Mouse (Mus musculus) lung, adult 2 months (tissue): ENCODE data around the gene Cpsf4. TPM values are rescaled to one million over a fixed set of nuclear protein-coding genes. Genes with fewer than 3 reads are reported as not detected.
"Not testable (repeated sequence)": the region's sequence is repeated elsewhere in the genome, so short reads cannot be mapped to it uniquely, and the experiment has no call there.

Experiments used
- DNase-seq: peaks from one replicate; pipeline ENCODE4 v3.0.0; 2022
- H3K4me1 ChIP-seq: fragments of 200-500 bp; 2 replicates; pipeline ENCODE4 v1.6.1; 2011; ENCODE audit warnings: low read length; ENCODE audit not compliant: control insufficient read depth, insufficient read depth
- H3K4me3 ChIP-seq: fragments of 200-500 bp; replicated peaks from 2 replicates; pipeline ENCODE3; 2011; ENCODE audit warnings: low read depth, mild to moderate bottlenecking, control low read depth, low read length; ENCODE audit errors: extremely low read depth
- CTCF ChIP-seq: fragments of 200-500 bp; IDR thresholded peaks from 2 replicates; pipeline ENCODE4 v1.5.1; 2011; ENCODE audit warnings: mild to moderate bottlenecking, low read length, control low read depth; ENCODE audit not compliant: insufficient read depth
- POLR2A ChIP-seq: fragments of 200-500 bp; IDR thresholded peaks from 2 replicates; pipeline ENCODE4 v1.6.1; 2011; ENCODE audit warnings: low read depth, mild to moderate bottlenecking, control low read depth, low read length, borderline replicate concordance; ENCODE audit errors: extremely low read depth
- WGBS: fragments of 180-500 bp; shearing (Covaris S2); methylation state at CpG from one replicate; pipeline ENCODE4 v1.1.7; 2018; 5-methylcytosine and 5-hydroxymethylcytosine counted together
- polyA plus RNA-seq: library from polyadenylated mRNA; depleted of rRNA; stranded (reverse); fragments of >200 nt; gene quantifications from 2 replicates; pipeline ENCODE4 v1.2.3, GENCODE M21; 2012

Cpsf4 gene
- polyA plus RNA-seq, 1 experiment, result 23.5 TPM

DNA sequence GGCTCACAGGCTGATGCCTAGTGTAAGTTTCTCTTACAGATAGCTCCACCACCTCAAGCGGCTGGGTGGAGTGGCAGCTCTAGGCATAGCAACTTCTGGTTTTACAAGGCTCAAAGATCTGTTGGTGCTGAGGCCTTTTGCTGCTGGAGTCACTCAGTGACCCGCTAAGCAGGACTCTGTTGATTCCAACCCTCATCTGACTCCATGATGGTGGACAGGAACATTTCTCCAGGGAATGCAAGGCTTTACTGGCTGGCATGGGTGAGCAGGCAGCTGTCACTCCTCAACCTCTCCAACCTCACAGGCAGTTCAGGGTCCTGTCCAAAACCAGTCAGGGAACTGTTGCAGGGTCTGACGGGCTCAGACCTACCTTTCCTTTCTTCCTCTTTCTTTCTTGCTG, 36.0 kb upstream of the Cpsf4 start:
- WGBS, result 76% methylated on average over 3 of the region's 3 CpGs
- Histone ChIP-seq H3K4me1 (no peaks in the 10 kb centered on the region), H3K4me3 (no peak overlapping the region)
- TF ChIP-seq POLR2A, result no peak
- no peak for TF ChIP-seq CTCF
- no peak for DNase-seq

DNA sequence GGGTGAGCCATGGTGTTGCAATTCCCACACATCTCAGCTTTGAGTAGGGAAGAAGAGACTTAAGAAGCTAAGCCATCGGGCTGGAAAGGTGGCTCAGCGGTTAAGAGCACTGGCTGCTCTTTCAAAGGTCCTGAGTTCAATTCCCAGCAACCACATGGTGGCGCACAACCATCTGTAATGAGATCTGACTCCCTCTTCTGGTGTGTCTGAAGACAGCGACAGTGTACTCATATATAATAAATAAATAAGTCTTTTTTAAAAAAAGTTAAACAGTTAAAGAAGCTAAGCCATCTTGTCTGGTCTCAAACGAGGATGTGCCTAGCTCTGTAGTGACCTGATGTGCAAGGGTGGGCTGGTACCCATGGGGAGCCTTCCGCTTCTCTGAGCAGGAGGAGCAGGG, 33.7 kb upstream of the Cpsf4 start:
- DNase-seq, H3K4me3 ChIP-seq, H3K4me1 ChIP-seq: not testable (repeated sequence)
- WGBS, result 86% methylated on average over 6 of the region's 6 CpGs

DNA sequence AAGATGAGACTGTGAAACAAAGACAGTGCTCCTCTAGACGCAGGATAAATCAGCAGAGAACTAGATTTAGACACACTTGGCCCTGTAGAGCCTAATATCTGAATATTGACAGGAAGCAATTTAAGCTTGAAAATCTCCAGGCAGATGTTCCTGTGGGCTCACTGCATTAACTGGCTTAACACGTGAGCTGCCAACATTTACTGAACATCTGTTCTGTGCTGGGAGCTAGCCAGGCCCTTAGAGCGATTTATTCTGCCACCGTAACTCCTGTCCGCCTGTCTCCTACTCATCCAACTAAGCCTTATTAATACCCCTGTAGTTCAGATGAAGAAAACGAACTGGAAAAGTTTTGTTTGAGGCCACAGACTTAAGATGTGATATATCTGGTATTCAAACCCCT, 28.2 kb upstream of the Cpsf4 start:
- no peak for DNase-seq
- peaks cover 2% of the 10 kb centered on the region; the same call in 1 of the 2 replicates for H3K4me1 ChIP-seq
- TF ChIP-seq POLR2A (no peak), CTCF (no peak)
- H3K4me3 ChIP-seq, result peak overlapping the region; percentile 91
- 5% methylated on average over 6 of the region's 6 CpGs for WGBS

GRCm38 (mm10) chr5:145139571-145140519, 27.2 kb upstream of the Cpsf4 start, which contains the start of the genes Pdap1 and Bud31:
TSS of gene Pdap1 (minus strand) at chr5:145140238.
TSS of gene Bud31 (plus strand) at chr5:145140362.
- under 1% methylated on average over 84 of the region's 84 CpGs for WGBS
- Histone ChIP-seq H3K4me3 (peak within 1 kb of the TSS; percentile 97), H3K4me1 (peaks cover 2% of the 10 kb centered on the region; the same call in 1 of the 2 replicates)
- peak; percentile 97 for DNase-seq
- TF ChIP-seq POLR2A (peak; percentile 74; the same call in 1 of the 2 replicates), CTCF (no peak)

DNA sequence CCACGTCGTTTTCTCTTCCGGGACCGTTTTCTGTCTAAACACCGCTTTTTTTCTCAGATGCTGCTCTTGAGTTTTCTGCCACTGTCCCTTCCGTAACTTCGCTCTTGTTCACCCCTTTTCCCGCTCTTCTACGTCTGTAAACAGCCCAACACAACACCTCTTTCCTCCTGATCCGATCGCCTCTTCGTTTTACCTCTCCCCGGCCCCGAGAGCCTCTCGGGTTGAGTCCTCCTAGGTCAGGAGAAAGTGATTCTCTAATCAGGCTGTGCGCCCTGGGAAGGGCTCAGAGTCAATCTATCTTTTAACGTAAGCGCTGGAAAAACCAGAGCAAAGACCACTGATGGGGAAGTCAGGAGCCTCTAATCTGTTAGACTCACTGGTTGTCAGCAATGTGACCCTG, 26.4 kb upstream of the Cpsf4 start:
- peaks cover 2% of the 10 kb centered on the region; the same call in 1 of the 2 replicates for H3K4me1 ChIP-seq
- H3K4me3 ChIP-seq, result peak overlapping the region; percentile 97
- TF ChIP-seq CTCF (no peak), POLR2A (no peak)
- no peak for DNase-seq
- WGBS, result under 1% methylated on average over 18 of the region's 18 CpGs

- TF ChIP-seq CTCF (no peak), POLR2A (no peak)
- Histone ChIP-seq H3K4me1 (no peaks in the 10 kb centered on the region), H3K4me3 (no peak overlapping the region)
- 91% methylated on average over 5 of the region's 5 CpGs for WGBS
- DNase-seq, result no peak
Measured at GRCm38 (mm10) chr5:145147748-145148147, 19.3 kb upstream of the Cpsf4 start.

- Histone ChIP-seq H3K4me3 (no peak overlapping the region), H3K4me1 (no peaks in the 10 kb centered on the region)
- 87% methylated on average over 6 of the region's 6 CpGs for WGBS
- no peak for DNase-seq
- no peak for TF ChIP-seq CTCF
- no peak for TF ChIP-seq POLR2A
Measured at GRCm38 (mm10) chr5:145149294-145149693, 17.7 kb upstream of the Cpsf4 start.

GRCm38 (mm10) chr5:145152690-145153089, 14.3 kb upstream of the Cpsf4 start:
- no peaks in the 10 kb centered on the region for H3K4me1 ChIP-seq
- 93% methylated on average over 5 of the region's 5 CpGs for WGBS
- DNase-seq, result no peak
- TF ChIP-seq POLR2A (no peak), CTCF (no peak)
- no peak overlapping the region for H3K4me3 ChIP-seq

DNA sequence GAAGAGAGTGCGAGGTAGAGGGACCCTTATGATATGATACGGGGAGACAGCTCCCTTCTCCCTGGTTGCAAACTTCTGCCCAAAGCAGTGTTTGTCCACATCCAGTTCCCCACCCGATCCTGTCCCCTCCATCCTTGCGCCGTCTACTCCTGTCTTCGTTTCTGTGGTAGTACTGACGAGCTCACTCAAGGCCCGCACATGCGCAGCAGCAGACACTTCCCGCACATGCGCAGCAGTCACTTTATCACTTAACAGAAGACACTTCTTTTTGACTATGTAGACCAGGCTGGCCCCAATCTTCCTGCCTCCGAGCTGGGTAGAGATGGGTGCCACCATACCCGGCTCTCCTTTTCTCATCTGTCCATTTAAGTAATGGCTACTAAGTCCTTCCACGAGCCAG, 5.7 kb upstream of the Cpsf4 start:
- 95% methylated on average over 14 of the region's 14 CpGs for WGBS
- TF ChIP-seq CTCF, result no peak
- TF ChIP-seq POLR2A, result no peak
- peaks cover 3% of the 10 kb centered on the region; the same call in 1 of the 2 replicates for H3K4me1 ChIP-seq
- DNase-seq, result no peak
- H3K4me3 ChIP-seq, result no peak overlapping the region

DNA sequence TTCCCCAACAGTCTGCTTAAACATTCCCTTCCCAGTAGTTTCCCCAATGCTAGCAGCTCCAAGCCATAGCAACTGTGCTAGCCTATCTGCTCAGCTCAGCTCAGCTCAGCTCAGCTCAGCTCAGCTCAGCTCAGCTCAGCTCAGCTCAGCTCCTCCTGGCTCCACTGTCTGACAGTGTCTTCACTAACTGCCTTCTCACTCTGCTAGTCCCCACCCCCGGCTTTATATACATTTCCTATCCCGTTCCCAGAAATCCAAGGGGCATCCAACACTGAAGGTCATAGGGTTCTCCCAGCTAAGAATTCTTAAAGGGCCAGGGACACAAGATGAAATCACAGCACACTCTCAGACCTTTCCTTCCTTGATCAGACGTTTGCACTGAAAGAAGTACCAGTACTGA, 2.3 kb upstream of the Cpsf4 start:
- Histone ChIP-seq H3K4me1 (peaks cover 3% of the 10 kb centered on the region; the same call in 1 of the 2 replicates), H3K4me3 (no peak overlapping the region)
- TF ChIP-seq POLR2A (no peak), CTCF (no peak)
- no peak for DNase-seq
- 30% methylated on average over 3 of the region's 3 CpGs for WGBS
